Mouse (Mus musculus) adipocyte (in vitro differentiated cells): Measurements from ENCODE around the gene Ephb1.

Source experiments
- DNase-seq: peaks from one replicate; pipeline ENCODE4 v3.0.0-alpha.2; 2016; ENCODE audit warnings: low spot score

Gene Ephb1

DNA sequence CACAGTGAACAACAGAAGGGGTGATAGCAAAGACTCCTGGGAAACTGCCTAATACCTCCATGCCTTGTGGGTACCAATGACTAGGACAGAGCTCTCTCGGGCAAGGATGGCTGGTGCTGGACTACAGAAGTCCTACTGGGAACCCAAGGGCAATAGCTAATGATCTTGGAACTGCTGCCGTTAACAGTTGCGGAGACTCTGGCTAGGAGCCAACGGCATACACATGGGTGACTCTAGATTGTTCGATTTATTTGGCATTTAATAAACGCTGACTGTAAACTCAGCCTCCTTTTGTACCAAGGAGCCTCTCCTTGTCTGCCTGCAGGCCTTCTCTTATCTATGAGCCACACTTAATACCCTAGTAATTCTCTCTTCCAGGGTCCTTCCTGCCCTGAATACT, 364.5 kb downstream of the Ephb1 start:
- no peak for DNase-seq

DNA sequence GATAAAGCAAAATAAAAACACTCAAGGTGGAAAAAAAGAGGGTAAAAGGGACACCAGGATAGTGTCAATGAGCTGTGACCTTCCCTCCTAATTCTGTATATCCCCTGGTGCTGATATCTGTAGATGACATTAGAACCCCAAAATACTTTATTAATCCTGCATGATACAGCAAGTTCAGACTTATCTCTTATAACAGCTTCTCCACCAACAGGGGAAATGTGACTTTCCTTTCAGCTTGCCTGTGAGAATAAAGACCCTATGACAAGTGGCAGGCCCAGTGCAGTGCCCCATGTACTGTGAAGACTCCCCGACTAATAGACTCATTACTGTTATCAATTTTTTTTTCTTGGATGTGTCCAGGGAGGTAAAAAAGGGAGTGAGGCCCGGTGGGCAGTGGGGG, 367.6 kb downstream of the Ephb1 start:
- DNase-seq: no peak

DNA sequence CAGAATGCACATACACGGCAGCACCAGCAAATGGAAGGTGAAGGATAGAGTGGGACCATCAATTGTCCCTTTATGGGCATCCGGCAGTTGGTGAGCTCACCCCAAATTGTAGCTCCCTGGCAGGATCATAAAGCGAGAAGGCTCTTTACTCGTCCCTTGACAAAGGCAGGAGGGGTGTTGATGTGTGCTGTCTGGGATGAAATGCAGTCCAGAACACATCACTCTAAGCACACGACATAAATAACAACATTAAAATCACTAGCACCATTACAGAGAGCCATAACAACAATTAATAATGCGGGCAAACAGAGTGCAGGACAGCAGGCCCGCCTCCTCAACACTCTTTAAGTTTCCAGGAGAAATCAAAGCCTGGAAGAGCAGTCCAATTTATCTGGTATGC, 372.1 kb downstream of the Ephb1 start:
- DNase-seq: no peak

DNA sequence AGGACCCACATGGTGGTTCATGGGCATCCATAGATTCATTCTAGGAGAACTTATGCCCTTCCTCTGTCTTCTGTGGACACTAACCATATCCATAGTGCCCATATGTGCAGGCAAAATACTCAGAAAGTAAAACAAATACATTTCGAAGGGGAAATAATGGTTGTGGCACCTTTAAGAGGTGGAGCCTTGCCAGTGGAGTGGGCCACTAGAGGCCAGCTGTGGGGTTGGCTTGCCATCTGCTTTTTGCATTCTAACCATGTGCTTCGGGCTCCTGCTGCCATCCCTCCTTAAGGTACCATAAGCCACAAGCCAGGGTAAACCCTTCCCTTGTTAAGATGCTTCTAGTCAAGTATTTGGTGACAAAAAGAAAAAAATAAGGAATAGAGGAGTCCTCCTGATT, 373.3 kb downstream of the Ephb1 start:
- DNase-seq: no peak

DNA sequence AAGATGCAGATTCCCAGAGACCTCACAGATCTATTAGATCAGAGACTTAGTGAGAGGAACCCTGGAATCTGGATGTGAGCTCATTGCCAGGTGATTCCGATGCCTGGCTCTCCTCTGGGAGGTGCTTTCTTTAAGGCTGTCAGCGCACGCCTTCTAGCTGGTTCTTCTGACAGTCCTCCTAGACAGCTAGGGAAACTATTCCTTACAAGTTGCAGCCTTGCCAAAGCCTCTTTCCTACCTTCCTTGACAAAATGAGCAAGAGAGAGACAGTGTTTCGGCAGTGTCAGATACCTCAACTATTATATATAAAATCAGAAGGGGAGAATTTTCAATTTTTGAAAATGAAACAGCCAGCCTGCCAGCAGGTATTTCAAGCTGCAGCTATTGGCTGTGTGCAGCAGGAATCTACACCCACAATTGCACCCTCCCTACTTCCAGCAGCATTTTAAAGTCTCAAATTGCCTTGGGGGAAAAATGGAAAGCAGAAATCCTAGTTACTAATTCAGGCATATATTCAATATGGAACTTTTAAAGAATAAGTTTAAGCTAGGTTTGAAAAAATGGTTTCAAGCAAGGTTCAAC, 377.5 kb downstream of the Ephb1 start:
- DNase-seq: no peak

DNA sequence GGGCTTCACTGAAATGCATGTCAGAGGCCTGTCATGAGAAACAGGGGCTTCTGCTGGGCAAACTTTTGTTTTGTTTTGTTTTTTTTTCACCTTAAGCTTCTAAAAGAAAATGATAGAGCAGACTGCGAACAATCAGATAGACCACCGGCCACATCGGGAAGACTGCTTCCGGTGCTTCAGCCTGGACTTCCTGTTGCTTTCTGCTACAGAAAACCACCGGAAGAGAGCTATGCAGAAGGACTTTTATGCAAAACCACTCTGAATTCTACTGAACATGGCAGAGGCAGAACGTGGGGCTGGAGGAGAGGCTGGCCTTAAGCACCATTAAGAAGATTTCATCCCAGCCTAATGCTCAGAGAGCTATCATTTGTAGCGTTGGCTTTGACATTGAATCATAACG, 382.2 kb downstream of the Ephb1 start:
- DNase-seq: no peak

DNA sequence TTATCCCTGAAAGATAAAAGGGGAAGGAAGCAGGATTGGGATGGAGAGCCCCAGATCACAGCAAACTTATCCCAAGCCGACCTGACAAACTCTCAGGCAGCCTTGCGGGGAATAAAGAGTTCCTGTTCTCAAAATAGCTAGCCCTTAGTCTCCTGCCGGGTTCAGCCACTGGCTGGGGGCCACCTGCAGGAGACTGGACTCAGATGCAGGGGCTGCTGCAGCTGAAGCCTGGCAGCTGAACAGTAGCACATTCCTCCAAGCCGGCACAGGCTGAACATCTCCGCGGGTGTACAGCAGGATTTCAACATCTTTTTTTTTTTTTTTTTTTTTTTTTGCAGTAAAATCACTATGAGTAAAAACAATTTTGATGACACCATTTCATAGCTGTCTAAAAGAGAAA, 382.7 kb downstream of the Ephb1 start:
- no peak for DNase-seq

DNA sequence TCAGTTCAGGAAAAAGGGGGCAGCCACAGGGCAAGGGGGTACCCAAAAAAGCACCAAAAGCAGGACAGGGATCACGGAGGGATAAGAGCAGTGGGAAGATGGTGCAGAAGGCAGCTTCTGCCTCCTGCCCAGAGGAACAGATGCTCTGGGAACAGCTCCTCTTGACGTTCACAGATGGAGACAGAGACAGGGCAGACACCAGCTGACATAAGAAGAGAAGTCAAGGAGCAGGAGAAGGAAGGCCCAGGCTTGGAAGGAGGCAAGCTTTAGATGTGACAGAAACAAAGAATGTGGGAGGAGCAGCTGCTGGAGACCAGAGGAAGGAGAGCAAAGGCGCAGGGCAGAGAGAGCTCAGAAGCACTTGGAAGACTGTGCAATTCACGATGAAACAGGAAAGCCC, 398.3 kb downstream of the Ephb1 start:
- DNase-seq: no peak

DNA sequence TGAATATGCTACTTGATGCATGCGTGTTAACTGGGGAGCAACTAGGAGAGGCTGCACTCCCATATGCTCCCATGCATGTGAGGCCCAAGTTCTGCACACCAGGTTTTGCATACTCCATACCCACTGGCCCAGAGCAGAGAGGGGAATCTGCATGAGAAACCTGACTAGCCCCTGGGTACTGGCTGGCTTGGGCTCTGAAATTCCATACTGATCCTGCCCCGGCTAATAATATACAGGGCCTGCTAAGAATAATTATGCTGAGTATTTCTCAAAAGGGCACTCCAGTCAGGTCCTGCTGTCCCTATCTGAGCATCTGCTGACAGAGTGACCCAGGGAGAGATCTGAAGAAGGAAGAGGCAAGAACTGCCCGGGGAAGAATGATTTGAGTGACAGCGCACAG, 400.0 kb downstream of the Ephb1 start:
- no peak for DNase-seq

DNA sequence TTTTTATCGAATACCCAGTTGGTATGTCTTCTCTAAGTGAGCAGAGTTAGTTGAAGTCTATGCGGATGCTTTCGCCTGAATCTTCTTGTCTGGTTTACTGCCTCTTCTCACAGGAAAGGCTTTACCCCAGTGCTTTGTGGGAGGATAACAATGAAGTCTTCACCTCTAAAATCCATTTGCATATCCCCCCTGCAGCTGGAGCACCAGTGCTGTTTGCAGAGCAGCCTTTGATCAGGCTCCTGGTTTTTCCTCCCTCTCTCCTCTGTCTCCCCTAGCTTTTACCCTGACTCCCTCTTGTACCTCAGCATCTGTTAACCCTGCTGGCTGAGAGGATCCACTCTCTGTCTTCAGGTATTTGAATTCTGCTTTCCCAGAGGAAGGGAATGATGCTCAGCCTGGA, 404.4 kb downstream of the Ephb1 start:
- no peak for DNase-seq

DNA sequence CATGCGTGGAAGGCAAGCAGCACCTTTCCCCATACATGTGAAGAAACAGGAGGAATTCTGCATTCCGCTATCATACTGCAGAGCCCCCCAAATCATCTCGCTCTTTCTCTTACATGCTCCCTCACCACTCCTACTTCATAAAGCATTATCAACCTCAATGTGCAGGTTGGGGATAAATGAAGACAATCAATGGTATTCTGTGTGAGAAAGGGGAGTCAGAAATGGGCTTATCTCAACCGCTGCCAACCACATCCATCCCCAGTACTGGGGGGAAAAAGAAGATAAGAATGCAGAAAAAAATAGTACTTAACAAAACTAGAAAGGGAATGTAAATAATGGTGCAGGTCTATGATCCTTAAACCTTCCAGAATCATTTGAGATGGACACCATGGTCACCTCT, 408.7 kb downstream of the Ephb1 start:
- no peak for DNase-seq

DNA sequence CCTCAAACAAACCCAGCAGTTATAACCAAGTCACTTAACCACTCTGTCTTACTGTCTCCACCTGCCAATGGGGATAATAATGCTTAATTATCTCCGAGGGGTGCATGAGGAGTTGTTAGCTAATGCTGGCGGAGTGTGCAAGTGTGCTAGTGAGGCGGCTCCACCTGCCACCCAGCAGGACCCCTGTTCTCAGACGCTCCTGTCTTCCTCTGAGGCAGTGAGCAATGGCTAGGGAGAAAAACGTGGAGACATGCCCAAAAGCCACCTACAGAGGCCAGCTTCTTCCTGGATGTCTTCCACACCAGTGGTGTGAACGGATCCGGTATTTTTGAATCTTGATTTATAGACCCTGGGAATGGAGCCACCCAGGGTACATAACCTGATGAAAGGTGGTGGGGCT, 409.2 kb downstream of the Ephb1 start:
- no peak for DNase-seq

DNA sequence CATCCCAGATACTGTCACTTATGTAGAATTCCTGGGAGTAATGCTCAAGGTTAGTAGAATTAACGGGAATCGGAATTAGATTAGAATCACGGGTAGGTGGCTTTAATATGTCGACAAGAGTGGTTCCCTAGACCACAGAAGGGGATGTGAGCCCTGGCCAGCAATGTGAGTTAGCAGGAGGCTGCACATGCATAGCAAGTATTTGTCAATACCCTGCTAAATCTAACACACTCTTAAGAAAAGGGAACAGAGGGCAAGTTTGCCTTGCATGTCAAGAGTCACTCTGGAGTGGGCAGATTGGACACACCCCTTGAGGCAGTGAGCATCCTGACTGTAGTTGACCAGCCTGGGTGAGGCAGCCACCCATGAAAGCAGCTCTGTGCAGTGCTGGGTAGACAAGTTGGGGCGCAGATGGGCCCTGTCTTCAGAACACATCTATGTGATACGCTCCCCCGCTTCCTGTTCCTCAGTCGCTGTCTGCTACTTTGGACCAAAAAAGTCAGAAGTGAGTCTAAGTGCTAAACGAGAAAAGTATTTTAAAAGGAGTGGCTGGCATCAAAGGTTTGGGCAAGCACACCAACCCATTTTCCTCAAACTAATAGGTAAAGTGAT, 412.3 kb downstream of the Ephb1 start:
- no peak for DNase-seq

DNA sequence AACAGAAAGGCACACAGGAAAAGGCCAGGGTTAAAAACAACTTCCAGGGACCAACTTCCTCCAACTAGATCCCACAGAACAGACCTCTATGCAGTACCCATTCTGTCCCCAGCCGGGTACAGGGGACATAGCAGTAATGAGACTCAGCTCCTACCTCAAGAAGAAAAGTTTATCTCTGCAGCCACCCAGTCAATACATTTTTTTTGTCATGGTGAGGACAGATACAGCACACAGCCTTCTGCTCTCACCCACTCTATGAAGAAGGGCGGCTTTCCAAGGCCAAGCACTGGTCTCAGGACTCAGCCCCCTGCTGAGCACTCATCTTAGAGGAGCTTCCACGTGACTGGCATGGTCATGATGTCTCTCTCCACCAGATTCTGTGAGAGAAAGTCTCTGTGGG, 414.3 kb downstream of the Ephb1 start:
- no peak for DNase-seq

DNA sequence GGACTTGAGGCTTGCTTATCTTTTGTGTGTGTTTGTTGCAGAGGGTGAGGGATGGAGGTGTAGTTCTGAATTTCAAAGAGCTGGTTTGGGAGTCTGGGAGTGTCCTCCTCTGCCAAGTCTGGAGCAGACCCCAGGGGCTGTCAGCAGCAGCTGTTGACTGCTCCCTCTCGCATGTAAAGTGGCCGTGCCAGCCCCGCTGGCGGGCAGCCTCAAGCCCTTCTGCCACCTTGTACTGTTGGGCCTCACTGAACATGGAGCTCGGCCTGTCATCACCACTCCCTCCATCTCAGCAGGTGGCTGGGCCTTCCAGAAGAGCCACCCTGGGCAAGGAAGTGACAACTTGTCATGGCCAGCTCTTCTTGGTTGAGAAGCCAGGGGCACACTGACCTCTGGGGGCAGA, 415.5 kb downstream of the Ephb1 start:
- no peak for DNase-seq

DNA sequence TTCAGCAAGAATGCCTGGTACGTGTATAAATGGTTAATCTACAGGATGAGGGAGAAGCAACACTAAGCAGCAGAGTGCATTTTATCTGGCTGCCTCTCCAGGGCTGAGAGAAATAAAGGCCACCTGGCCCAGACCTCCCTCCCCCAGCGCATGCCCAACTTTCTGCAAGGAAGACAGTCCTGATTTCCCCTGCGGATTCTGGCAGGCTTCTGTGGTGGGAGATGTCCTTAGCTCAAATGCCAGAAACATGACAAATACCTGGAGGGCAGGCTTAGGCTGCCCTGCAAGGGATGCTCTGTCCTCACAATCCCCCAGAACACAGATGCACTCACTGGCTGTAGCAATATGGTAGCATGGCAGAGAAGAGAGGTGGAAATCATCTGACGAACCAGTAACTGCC, 416.4 kb downstream of the Ephb1 start:
- no peak for DNase-seq

DNA sequence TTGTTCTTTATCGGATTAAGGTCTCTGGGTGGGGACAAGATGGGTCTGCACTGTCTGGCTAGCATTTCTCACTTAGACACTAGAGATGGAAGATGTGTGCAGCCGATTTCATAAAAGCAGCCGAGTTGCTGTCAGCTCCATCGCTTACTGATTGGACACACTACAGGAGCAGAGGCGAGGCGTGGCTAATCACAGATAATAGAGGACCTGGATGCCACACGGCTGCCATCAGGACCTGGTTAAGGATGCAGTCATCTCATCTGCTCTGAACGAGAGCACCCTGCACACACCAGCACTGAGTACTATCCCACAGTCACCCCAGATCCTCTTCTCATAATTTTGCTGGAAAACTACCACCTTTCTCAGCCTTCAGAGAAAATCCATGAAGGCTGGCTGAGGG, 419.6 kb downstream of the Ephb1 start:
- no peak for DNase-seq

DNA sequence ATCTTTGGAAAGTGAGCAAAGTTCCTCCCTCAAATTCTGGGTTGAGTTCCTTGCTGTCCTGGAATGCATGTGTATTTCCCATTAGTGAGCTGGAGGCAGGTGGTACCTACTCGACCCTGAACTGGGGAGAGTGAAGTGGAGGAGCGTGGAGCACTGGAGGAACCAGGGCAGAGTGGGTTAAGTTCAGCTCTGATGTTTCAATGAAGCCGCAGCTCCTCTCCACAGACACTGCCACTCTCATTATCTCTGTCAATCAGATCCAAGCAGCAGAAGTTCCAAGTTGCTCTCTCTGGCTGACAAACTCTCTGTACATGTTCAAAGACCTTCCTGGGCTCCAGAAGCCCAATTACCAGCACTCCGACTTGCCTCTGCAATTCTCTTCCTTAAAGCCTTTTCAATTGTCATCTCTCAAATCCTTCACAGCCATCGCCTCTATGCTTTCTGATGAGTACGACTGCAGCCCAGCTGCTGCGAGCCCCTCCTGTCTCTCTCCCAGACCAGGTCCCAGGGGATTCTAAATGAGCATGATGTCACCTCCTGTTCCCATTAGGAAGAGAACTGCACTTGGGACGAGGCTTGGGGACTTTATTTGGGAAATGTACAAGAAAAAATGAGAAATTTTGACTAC, 420.4 kb downstream of the Ephb1 start:
- no peak for DNase-seq

DNA sequence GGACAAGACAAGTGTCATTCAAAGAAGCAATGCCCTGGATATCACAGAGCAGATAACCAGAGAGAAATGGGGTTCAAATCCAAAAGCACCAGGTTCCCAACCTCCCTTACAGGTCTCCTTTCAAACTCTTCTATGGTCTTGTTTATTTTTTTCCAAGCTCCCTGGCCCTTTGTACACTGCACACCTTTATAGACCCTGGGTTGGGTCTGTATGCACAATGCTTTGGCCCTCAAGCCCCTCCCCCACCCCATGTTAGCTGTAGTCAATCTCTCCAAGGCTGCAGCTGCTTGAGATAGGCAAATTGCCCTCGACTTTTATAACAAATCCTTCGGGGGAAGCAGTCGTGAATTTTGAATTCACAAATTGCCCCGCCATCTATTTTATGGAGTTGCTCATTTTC, 429.7 kb downstream of the Ephb1 start:
- no peak for DNase-seq

DNA sequence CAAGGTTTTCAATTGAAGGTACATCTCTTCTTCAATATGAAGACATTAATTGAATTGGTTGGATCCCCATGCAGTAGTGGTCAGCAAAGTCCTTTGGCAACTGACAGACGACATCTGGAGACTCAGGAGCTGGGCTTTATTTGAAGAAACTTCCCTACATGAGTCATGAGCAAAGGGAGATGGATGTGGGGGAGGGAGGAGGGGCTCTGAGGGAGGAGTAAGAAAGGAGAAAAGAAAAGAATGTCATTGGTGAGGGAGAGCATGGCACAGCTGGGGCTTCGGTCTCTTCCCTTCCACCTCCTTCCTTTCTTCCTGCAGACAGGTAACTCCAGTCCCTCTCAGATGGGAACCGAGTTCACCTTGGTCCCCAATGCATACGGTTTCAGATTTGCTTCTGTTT, 431.6 kb downstream of the Ephb1 start:
- DNase-seq: no peak

DNA sequence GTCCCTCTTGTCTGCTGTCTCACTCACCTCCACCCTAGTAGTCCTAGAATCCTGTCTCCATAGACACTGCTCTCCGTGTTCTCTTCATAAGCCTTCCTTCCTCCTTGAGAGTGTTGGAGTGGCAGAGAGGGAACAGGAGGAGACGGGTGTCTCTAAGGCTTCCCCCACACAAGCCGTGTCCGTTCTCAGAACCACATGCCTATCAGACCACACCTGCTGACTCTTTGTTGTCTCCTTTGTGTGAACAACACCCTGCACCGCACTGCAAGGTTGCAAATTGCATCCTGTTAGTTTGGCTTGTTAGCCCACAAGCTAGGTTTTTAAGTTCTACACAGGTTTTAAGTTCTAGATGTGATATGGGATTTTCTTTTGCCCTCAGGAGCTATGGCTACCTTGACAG, 435.2 kb downstream of the Ephb1 start:
- DNase-seq: no peak

DNA sequence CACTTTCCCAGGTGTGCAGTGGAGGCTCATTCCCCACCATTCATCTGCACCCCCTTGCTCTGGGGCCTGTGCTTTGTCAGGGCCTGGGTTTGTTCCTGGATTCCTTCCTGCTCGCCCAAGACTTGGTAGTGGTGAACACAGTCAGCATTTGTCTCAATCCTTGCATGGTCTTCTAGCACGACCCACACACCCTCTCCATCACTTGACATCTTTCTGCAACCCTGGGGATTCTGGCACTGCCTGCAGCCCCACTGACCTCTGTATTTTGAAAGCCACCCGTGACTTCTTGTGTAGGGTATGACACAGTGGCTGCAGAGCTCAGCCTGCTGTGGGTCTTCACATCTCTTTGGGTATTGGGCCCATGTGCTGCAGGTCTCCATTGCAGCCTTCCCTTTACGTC, 435.7 kb downstream of the Ephb1 start:
- no peak for DNase-seq

DNA sequence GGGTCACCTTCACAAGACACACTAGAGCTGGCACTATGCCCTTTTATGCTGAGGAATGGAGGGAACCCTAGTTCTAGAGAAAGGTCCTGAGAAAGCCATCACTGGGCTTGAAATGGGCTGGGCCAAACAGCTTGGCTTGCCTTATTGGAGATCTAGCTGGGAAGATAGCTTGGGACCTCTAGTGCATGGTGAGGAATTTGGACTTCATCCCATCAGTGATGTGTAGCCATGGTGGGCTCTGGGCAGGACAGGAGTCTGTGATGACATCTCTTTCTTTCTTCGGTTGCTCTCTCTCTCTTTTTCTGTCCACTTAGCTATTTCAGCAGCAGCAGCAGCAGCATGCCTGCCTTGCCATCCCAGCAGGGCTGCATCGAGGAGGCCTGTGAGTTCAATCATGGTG, 439.4 kb downstream of the Ephb1 start:
- no peak for DNase-seq

DNA sequence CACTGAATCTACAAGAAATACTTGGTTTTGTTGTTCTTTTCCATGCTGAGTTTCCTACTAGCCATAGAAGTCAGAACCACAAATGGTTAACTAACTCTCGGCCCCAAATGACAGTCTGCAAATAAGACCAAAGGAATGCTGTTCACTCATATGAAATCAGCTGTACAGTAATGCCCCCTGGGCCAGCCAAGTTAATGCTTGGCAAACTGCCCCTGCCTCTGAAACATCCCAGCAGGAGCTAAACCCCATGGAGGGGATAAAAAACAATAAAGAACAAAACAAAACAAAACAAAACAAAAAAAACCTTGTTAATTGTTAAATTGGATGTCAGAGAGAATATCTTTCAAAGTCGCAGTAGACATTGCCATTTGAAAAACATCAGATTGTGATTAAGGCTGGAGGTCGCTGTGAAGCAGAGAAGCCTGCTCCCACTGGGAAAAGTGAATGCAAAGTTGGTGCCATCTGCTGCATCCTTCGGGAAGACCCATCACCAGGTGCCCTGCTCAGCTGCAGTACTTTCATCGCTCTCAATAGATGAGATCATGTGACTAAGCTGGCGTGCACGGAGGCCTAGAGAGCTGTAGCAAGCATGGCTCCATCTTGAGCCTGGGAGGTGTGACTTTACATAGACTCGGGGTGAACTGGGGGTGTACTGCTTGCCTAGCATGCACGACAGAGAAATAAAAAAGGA, 443.2 kb downstream of the Ephb1 start:
- no peak for DNase-seq
